Mouse (Mus musculus): ENCODE measurements at regions not wholly inside any gene's neighbourhood (a gene's known extent, or its start where the extent isn't known, plus 50 kb on each side); places are given as distances from the start of the nearest gene placed in this dataset.

- TF ChIP-seq CTCF (IDR thresholded peaks at IDR 0.05; ENCODE audit: insufficient read depth, low read depth, low read length), result no peak
- no peak for TF ChIP-seq POLR2A (IDR thresholded peaks at IDR 0.05; ENCODE audit: insufficient read depth, low read depth, low read length)
These were observed 94.3 kb downstream of the Diras2 start for GRCm38 (mm10) chr13:52436756-52437155.

All from olfactory bulb, adult 2 months (tissue).